Mouse (Mus musculus) ES-Bruce4 (cell line): ENCODE measurements around the gene Rfxank. TPM values are rescaled to one million over a fixed set of nuclear protein-coding genes. Genes with fewer than 3 reads are reported as not detected.

ENCODE experiments used
- H3K27ac ChIP-seq: 2 replicates; pipeline ENCODE4 v1.5.1; 2012; ENCODE audit warnings: low read length, inconsistent platforms; ENCODE audit not compliant: insufficient read depth
- H3K27me3 ChIP-seq: 2 replicates; pipeline ENCODE4 v1.6.1; 2012; ENCODE audit warnings: mild to moderate bottlenecking, low read length, inconsistent platforms; ENCODE audit not compliant: control insufficient read depth, poor library complexity, insufficient read depth, severe bottlenecking
- H3K36me3 ChIP-seq: 2 replicates; pipeline ENCODE4 v1.6.1; 2012; ENCODE audit warnings: inconsistent platforms, mild to moderate bottlenecking, low read length, moderate library complexity; ENCODE audit not compliant: control insufficient read depth, poor library complexity, insufficient read depth, severe bottlenecking
- H3K4me1 ChIP-seq: one replicate; pipeline ENCODE4 v1.8.1; 2011; ENCODE audit warnings: low read length; ENCODE audit not compliant: control insufficient read depth, insufficient read depth
- H3K4me3 ChIP-seq: 2 replicates; pipeline ENCODE4 v1.5.1; 2011; ENCODE audit warnings: low read depth, mild to moderate bottlenecking, low read length
- H3K9ac ChIP-seq: 2 replicates; pipeline ENCODE4 v1.6.1; 2012; ENCODE audit warnings: low read depth, mild to moderate bottlenecking, inconsistent platforms; ENCODE audit not compliant: poor library complexity, severe bottlenecking
- H3K9me3 ChIP-seq: replicated peaks from 2 replicates; pipeline ENCODE4 v1.6.1; 2012; ENCODE audit warnings: mild to moderate bottlenecking, low read length, inconsistent platforms; ENCODE audit not compliant: control insufficient read depth, poor library complexity, insufficient read depth, severe bottlenecking
- CTCF ChIP-seq: IDR thresholded peaks from one replicate; pipeline ENCODE4 v1.8.1; 2011; ENCODE audit warnings: low read depth, low read length
- EP300 ChIP-seq: IDR thresholded peaks from 2 replicates; pipeline ENCODE4 v1.6.1; 2011; ENCODE audit warnings: low read depth, low read length; ENCODE audit not compliant: insufficient read depth
- POLR2A ChIP-seq: IDR thresholded peaks from one replicate; pipeline ENCODE4 v1.8.1; 2011; ENCODE audit warnings: low read length; ENCODE audit not compliant: insufficient read depth
- polyA plus RNA-seq: library from polyadenylated mRNA; stranded (reverse); fragments of >200 nt; gene quantifications from 2 replicates; pipeline ENCODE4 v1.2.4, GENCODE M21; 2011; ENCODE audit warnings: low read depth; ENCODE audit not compliant: missing spikeins, insufficient read depth, insufficient read length

The Rfxank gene
- polyA plus RNA-seq, 1 experiment: 8.2 TPM

DNA sequence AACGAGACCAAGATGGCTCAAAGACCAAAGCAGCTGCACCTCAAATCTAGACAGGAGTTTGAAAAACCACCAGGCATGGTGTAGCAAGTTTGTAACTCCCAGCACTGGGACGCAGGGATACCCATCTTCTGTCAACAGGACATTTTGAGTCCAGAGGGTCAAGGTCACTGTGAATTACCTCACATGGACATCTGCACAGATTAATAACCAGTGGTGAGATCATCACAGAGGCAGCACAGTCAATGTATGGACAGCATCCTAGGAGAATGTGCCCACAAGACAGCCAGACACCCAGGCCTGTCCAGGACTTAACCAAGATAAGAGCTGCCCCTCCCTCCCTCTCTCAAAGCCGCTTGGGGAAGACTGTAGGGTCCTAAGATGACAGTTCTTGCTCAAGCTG lies 31.2 kb upstream of the Rfxank start:
- TF ChIP-seq EP300 (no peak), POLR2A (no peak), CTCF (no peak)
- Histone ChIP-seq H3K27ac (no peak overlapping the region), H3K9me3 (no peaks in the 10 kb centered on the region), H3K9ac (no peak overlapping the region), H3K4me3 (no peak overlapping the region), H3K27me3 (no peaks in the 10 kb centered on the region), H3K36me3 (no peaks in the 10 kb centered on the region), H3K4me1 (peaks cover 2% of the 10 kb centered on the region)

DNA sequence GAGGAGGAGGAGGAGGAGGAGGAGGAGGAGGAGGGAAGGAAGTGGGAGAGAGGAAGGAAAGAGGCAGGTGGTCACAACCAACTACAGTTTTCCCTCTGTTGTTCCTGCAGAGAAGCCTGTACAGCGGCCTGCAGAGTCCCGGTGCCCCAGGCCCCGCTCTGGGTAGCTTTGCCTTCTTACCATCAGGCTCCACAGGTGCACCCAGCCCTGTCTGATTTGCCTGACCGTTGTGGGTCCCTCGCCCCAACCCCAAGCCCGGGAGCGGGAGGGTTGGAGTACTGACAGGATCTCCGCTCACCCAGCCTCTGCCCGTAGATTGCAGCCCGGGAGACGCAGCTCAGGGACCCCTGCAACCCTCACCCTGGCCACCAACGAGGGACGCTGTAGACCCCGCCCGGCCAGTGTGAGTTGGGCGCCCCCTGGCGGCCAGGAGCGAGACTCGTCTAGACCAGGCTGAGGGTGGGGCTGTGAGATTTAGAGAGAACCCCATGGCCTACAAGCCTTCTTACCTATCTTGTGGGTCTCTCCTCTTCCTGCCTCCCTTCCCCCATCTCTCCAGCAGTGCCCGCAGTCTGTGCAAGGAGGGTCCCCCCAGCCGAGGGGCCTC lies 27.7 kb upstream of the Rfxank start:
- Histone ChIP-seq H3K36me3 (no peaks in the 10 kb centered on the region), H3K4me3 (peak overlapping the region; percentile 37), H3K4me1 (peaks cover 2% of the 10 kb centered on the region), H3K9ac (peak overlapping the region; percentile 17), H3K27me3 (no peaks in the 10 kb centered on the region), H3K27ac (no peak overlapping the region), H3K9me3 (no peaks in the 10 kb centered on the region)
- TF ChIP-seq CTCF: peak; percentile 94
- no peak for TF ChIP-seq EP300

GRCm38 (mm10) chr8:70163316-70163715 lies 24.4 kb upstream of the Rfxank start:
- Histone ChIP-seq H3K36me3 (no peaks in the 10 kb centered on the region), H3K27me3 (no peaks in the 10 kb centered on the region), H3K9ac (no peak overlapping the region), H3K4me1 (peaks cover 2% of the 10 kb centered on the region), H3K9me3 (no peaks in the 10 kb centered on the region), H3K4me3 (no peak overlapping the region), H3K27ac (no peak overlapping the region)
- no peak for TF ChIP-seq CTCF
- no peak for TF ChIP-seq POLR2A
- no peak for TF ChIP-seq EP300

- no peaks in the 10 kb centered on the region for H3K9me3 ChIP-seq
- H3K9ac ChIP-seq: peak overlapping the region; percentile 78
- no peak for TF ChIP-seq POLR2A
- TF ChIP-seq CTCF: no peak
- no peak for TF ChIP-seq EP300
- no peak overlapping the region for H3K4me3 ChIP-seq
- no peaks in the 10 kb centered on the region for H3K36me3 ChIP-seq
- peaks cover 2% of the 10 kb centered on the region for H3K4me1 ChIP-seq
- no peaks in the 10 kb centered on the region for H3K27me3 ChIP-seq
- no peak overlapping the region for H3K27ac ChIP-seq
Measured at GRCm38 (mm10) chr8:70160015-70160414, 21.1 kb upstream of the Rfxank start.

DNA sequence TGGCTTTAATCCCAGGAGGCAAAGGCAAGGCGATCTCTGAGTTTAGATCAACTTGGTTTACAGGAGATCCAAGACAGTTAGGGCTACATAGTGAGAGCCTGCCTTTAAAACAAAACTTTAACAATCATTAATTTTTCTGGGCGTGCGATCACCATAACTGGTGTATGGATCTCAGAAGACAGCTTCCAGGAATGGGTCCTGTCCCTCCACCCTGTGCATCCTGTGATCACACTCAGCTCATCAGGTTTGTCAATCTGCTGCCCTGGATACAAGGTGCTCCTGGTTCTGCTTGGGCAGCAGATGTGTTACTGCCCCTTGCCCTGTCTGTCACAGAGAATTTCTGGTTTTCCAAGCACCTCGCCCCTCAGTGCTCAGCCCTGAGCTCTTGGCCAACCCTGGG lies 20.3 kb upstream of the Rfxank start:
- peak overlapping the region; percentile 22 for H3K4me3 ChIP-seq
- H3K27ac ChIP-seq: peak overlapping the region; percentile 33; the same call in 1 of the 2 replicates
- H3K27me3 ChIP-seq: no peaks in the 10 kb centered on the region
- TF ChIP-seq EP300: no peak
- no peak for TF ChIP-seq POLR2A
- peak overlapping the region; percentile 78 for H3K9ac ChIP-seq
- H3K4me1 ChIP-seq: peaks cover 2% of the 10 kb centered on the region
- no peaks in the 10 kb centered on the region for H3K9me3 ChIP-seq
- no peaks in the 10 kb centered on the region for H3K36me3 ChIP-seq

DNA sequence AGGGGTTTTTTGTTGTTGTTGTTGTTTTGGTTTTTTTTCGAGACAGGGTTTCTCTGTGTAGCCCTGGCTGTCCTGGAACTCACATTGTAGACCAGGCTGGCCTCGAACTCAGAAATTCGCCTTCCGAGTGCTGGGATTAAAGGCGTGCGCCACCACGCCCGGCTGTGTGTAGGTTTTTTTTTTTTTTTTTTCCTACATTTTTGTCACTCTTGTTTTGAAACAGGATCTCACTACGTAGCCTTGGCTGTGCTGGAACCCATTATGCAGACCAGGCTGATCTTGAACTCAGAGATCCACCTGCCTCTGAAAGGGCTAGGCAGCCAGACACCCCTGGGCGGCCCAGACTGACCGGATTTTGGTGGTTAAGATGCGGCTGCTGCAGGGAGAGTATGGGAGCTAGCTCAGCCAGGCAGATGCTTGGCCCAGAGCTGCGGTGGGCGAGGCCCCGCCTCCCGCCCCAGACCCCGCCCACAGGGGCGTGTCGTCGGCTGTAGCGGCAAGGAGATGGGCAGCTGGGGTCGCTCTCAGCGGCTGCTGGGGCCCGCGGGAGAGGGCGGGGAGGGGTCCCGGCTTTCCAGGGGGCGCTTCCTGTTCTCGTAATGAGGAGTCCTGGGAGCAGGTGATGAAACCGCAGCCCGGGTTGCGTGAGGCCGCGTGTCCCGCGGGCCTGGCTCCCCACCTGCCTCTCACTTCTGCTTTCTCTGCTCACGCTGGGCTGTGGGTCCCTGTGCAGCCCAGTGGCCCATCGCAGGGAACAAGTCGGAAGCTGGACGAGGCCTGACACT lies 19.3 kb upstream of the Rfxank start:
- H3K4me3 ChIP-seq: peak overlapping the region; percentile 69
- H3K9me3 ChIP-seq: no peaks in the 10 kb centered on the region
- H3K9ac ChIP-seq: peak overlapping the region; percentile 78
- peaks cover 2% of the 10 kb centered on the region for H3K4me1 ChIP-seq
- peak overlapping the region; percentile 33 for H3K27ac ChIP-seq
- TF ChIP-seq POLR2A (no peak), EP300 (0 out of 2 replicates have a peak, but pooled peaks have one; percentile 2), CTCF (no peak)
- H3K27me3 ChIP-seq: no peaks in the 10 kb centered on the region
- no peaks in the 10 kb centered on the region for H3K36me3 ChIP-seq
